Mouse (Mus musculus): ENCODE results near the gene Fabp7. TPM values are rescaled to one million over a fixed set of nuclear protein-coding genes. Genes with fewer than 3 reads are reported as not detected.
A peak's percentile ranks its signal among the peaks of the same experiment; 100 is the strongest.

Fabp7 gene
- polyA plus RNA-seq, 1 experiment from 2014 or later = 2.8 TPM

- Histone ChIP-seq H3K27me3 (replicated peaks; ENCODE audit: control insufficient read depth, insufficient read depth, low read length) (no peaks in the 10 kb centered on the region; the same call in 1 of the 2 replicates), H3K9ac (ENCODE audit: low read depth, low read length) (peak within 1 kb of the TSS; percentile 72), H3K4me2 (peak within 1 kb of the TSS; percentile 87), H3K4me3 (ENCODE audit: low read depth, low read length) (peak within 1 kb of the TSS; percentile 61), H3K9me3 (ENCODE audit: control insufficient read depth, low read length) (no peaks in the 10 kb centered on the region), H3K27ac (ENCODE audit: low read depth, low read length) (peak within 1 kb of the TSS; percentile 26; the same call in 1 of the 2 replicates), H3K36me3 (ENCODE audit: control insufficient read depth, insufficient read depth, low read length) (no peaks in the 10 kb centered on the region), H3K4me1 (replicated peaks; ENCODE audit: control insufficient read depth, insufficient read depth, low read length) (peaks cover 8% of the 10 kb centered on the region)
- ATAC-seq (replicated peaks; ENCODE audit: low FRiP score) (no peak), DNase-seq (ENCODE audit: low spot score) (no peak)
- WGBS = 77% methylated on average over 7 of the region's 7 CpGs
These were observed 9.3 kb downstream of the Fabp7 start, which contains the start of gene Smpdl3a for GRCm38 (mm10) chr10:57794018-57794417. Smpdl3a (plus strand) TSS chr10:57794335.

DNA sequence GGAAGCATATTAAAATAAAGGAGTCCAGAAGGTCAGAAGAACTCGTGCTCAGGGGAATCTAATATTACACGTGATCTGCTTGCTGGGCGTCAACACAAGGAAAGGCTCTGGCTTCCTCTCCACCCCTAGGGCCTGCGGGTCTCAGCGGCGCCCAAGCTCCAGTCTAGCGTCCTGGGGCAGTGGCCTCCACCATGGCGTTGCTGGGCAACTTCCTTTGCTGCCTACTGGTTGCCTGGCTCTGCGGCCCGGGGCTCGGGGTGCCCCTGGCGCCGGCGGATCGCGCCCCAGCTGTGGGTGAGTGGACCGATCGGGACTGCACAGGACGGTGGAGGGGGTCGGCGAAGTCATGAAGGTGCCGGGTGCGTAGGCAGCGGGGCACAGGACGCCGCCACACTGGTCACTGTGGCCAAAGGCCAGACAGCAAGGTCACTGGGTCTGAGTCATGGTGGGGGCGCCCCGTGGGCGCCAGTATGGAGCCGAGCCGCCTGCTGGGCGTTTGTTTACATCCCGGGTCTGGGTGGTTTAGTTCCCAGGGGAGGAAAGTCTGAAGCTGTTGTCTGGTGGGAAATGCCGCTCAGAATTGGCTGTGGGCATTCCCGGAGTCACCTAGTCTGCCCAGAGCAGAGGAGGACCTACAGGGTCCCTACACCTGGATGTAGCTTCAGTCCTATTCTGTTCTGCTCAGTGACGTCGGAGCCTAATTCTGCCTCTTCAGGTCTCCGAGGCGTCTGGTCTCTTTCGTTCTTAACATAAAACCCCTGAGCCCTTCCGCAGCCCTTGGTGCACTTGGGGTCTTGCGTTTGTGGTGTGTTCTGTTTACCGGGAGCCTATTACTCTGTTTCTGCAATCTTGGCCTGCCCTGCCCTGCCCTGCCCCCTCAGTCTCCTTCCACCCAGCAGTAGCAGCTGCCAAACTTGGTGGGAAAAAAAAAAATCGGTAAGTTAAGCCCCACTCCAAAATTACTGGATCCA lies 10.1 kb downstream of the Fabp7 start:
- H3K27ac ChIP-seq (ENCODE audit: low read depth, low read length) = peak overlapping the region; percentile 26; the same call in 1 of the 2 replicates
- WGBS = 2% methylated on average over 44 of the region's 44 CpGs
- H3K4me3 ChIP-seq (ENCODE audit: low read depth, low read length) = peak overlapping the region; percentile 61
- peak overlapping the region; percentile 72 for H3K9ac ChIP-seq (ENCODE audit: low read depth, low read length)
- peaks cover 8% of the 10 kb centered on the region for H3K4me1 ChIP-seq (replicated peaks; ENCODE audit: control insufficient read depth, insufficient read depth, low read length)
- H3K4me2 ChIP-seq = peak overlapping the region; percentile 87
- peak; percentile 60 for DNase-seq (ENCODE audit: low spot score)
- no peaks in the 10 kb centered on the region; the same call in 1 of the 2 replicates for H3K27me3 ChIP-seq (replicated peaks; ENCODE audit: control insufficient read depth, insufficient read depth, low read length)
- H3K9me3 ChIP-seq (ENCODE audit: control insufficient read depth, low read length) = no peaks in the 10 kb centered on the region
- peak; percentile 81 for ATAC-seq (replicated peaks; ENCODE audit: low FRiP score)
- no peaks in the 10 kb centered on the region for H3K36me3 ChIP-seq (ENCODE audit: control insufficient read depth, insufficient read depth, low read length)

DNA sequence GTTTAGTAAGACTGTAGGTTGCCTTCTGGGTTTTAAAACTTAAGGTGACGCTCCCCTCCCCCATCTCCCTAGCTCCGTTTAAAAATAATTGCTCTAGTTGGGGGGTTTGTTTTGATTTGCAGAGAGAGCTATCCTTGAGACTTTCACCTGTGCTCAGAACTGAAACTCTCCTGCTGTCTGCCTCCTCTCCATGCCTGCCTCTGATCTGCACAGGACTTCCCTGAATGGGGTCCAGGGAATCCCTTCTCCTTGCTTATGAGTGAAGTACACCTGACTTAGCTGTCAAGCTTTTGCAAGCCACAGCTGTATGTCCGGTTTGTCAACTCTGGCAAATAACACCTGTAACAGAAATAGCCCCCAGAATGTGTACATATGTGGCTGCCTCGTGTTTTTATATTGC lies 10.9 kb downstream of the Fabp7 start:
- peaks cover 8% of the 10 kb centered on the region for H3K4me1 ChIP-seq (replicated peaks; ENCODE audit: control insufficient read depth, insufficient read depth, low read length)
- no peak for DNase-seq (ENCODE audit: low spot score)
- H3K4me3 ChIP-seq (ENCODE audit: low read depth, low read length) = peak overlapping the region; percentile 61
- no peak for ATAC-seq (replicated peaks; ENCODE audit: low FRiP score)
- no peak overlapping the region for H3K27ac ChIP-seq (ENCODE audit: low read depth, low read length)
- H3K9me3 ChIP-seq (ENCODE audit: control insufficient read depth, low read length) = no peaks in the 10 kb centered on the region
- peak overlapping the region; percentile 72; the same call in 1 of the 2 replicates for H3K9ac ChIP-seq (ENCODE audit: low read depth, low read length)
- no peaks in the 10 kb centered on the region for H3K36me3 ChIP-seq (ENCODE audit: control insufficient read depth, insufficient read depth, low read length)
- peak overlapping the region; percentile 87 for H3K4me2 ChIP-seq
- no peaks in the 10 kb centered on the region; the same call in 1 of the 2 replicates for H3K27me3 ChIP-seq (replicated peaks; ENCODE audit: control insufficient read depth, insufficient read depth, low read length)
- WGBS = 44% methylated on average over 4 of the region's 4 CpGs

GRCm38 (mm10) chr10:57796057-57796456 lies 11.4 kb downstream of the Fabp7 start:
- ATAC-seq (replicated peaks; ENCODE audit: low FRiP score) (peak; percentile 48; the same call in 1 of the 2 replicates), DNase-seq (ENCODE audit: low spot score) (no peak)
- Histone ChIP-seq H3K4me1 (replicated peaks; ENCODE audit: control insufficient read depth, insufficient read depth, low read length) (peaks cover 8% of the 10 kb centered on the region), H3K9ac (ENCODE audit: low read depth, low read length) (no peak overlapping the region), H3K27ac (ENCODE audit: low read depth, low read length) (no peak overlapping the region), H3K4me3 (ENCODE audit: low read depth, low read length) (no peak overlapping the region), H3K36me3 (ENCODE audit: control insufficient read depth, insufficient read depth, low read length) (no peaks in the 10 kb centered on the region), H3K27me3 (replicated peaks; ENCODE audit: control insufficient read depth, insufficient read depth, low read length) (no peaks in the 10 kb centered on the region; the same call in 1 of the 2 replicates), H3K4me2 (peak overlapping the region; percentile 87), H3K9me3 (ENCODE audit: control insufficient read depth, low read length) (no peaks in the 10 kb centered on the region)
- 45% methylated on average over 4 of the region's 4 CpGs for WGBS

GRCm38 (mm10) chr10:57799486-57799885 lies 14.8 kb downstream of the Fabp7 start:
- Histone ChIP-seq H3K4me3 (ENCODE audit: low read depth, low read length) (no peak overlapping the region), H3K27me3 (replicated peaks; ENCODE audit: control insufficient read depth, insufficient read depth, low read length) (no peaks in the 10 kb centered on the region), H3K4me2 (no peak overlapping the region), H3K9me3 (ENCODE audit: control insufficient read depth, low read length) (no peaks in the 10 kb centered on the region), H3K4me1 (replicated peaks; ENCODE audit: control insufficient read depth, insufficient read depth, low read length) (peaks cover 8% of the 10 kb centered on the region), H3K9ac (ENCODE audit: low read depth, low read length) (no peak overlapping the region), H3K27ac (ENCODE audit: low read depth, low read length) (no peak overlapping the region), H3K36me3 (ENCODE audit: control insufficient read depth, insufficient read depth, low read length) (no peaks in the 10 kb centered on the region)
- 77% methylated on average over 1 of the region's 1 CpGs for WGBS
- ATAC-seq (replicated peaks; ENCODE audit: low FRiP score) (no peak), DNase-seq (ENCODE audit: low spot score) (no peak)

DNA sequence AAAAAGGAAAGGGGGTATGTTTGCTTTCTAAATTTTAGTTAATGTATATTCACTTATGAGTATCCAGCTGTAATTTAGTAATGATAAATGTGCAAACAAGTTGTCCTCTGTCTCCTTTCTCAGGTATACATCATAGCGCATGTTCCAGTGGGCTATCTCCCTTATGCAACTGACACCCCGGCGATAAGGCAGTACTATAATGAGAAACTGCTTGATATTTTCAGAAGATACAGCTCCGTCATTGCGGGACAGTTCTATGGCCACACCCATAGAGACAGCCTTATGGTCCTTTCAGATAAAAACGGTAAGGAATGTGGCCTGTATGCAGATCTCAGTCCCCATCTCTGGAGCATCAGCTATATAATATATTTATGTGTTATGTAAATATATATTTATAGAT lies 23.1 kb downstream of the Fabp7 start:
- Histone ChIP-seq H3K36me3 (ENCODE audit: control insufficient read depth, insufficient read depth, low read length) (no peaks in the 10 kb centered on the region), H3K27me3 (replicated peaks; ENCODE audit: control insufficient read depth, insufficient read depth, low read length) (no peaks in the 10 kb centered on the region), H3K4me3 (ENCODE audit: low read depth, low read length) (no peak overlapping the region), H3K9ac (ENCODE audit: low read depth, low read length) (no peak overlapping the region), H3K4me2 (no peak overlapping the region), H3K4me1 (replicated peaks; ENCODE audit: control insufficient read depth, insufficient read depth, low read length) (no peaks in the 10 kb centered on the region), H3K27ac (ENCODE audit: low read depth, low read length) (no peak overlapping the region), H3K9me3 (ENCODE audit: control insufficient read depth, low read length) (no peaks in the 10 kb centered on the region)
- WGBS = 59% methylated on average over 6 of the region's 6 CpGs
- no peak for DNase-seq (ENCODE audit: low spot score)
- ATAC-seq (replicated peaks; ENCODE audit: low FRiP score) = peak; percentile 97

DNA sequence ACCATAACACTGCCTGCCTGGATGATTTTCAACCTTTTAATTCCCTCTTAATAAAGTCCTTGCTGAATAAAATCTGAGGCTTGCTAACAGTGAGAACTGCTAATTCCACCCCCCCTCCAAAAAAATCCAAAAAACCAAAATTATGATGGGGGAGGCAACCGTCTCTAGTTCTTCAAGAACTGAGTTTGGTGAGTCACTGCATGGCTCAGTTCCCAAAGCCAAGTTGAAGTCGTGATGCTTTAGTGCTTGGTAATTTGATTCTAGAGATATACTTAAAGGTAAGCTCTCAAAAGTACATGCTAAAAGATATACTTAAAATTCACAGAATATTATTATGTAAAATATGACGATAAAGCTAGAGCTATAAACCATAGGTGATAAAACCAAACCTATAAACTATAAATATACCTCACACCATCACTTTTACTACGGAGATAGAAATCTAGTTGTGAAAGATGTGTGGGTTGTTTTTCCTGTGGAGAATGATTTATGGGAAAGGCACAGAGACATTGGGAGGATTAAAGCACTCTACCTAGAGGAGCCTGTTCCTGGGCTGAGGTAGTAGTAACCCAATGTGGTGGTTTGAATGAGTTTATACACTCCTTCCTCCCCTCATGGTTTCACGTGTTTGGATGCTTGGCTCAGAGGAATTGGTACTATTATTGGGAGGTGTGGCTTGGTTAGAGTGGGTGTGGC lies 27.6 kb downstream of the Fabp7 start:
- Histone ChIP-seq H3K4me1 (replicated peaks; ENCODE audit: control insufficient read depth, insufficient read depth, low read length) (no peaks in the 10 kb centered on the region), H3K27ac (ENCODE audit: low read depth, low read length) (no peak overlapping the region), H3K4me3 (ENCODE audit: low read depth, low read length) (no peak overlapping the region), H3K36me3 (ENCODE audit: control insufficient read depth, insufficient read depth, low read length) (no peaks in the 10 kb centered on the region), H3K9ac (ENCODE audit: low read depth, low read length) (no peak overlapping the region), H3K27me3 (replicated peaks; ENCODE audit: control insufficient read depth, insufficient read depth, low read length) (no peaks in the 10 kb centered on the region), H3K9me3 (ENCODE audit: control insufficient read depth, low read length) (no peaks in the 10 kb centered on the region), H3K4me2 (no peak overlapping the region)
- 77% methylated on average over 5 of the region's 5 CpGs for WGBS
- ATAC-seq (replicated peaks; ENCODE audit: low FRiP score) (no peak), DNase-seq (ENCODE audit: low spot score) (no peak)

DNA sequence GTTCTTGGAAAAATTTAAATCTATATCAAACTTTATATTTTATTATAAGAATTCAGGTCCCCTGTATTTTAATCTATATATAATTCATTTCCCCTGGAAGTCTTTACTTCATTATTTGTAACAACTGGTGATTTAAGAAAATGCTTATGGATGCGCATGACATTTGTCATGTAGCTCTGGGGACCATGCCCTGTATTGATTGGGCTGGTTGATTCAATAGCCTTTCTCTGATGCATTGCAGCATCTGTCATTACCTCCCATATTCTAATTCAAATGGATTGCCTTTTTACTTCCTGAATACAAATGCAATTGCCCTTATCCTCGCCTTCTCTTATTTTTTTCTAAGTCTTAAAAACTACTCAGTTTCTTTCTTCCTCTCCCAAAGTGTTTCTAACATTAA lies 29.6 kb downstream of the Fabp7 start:
- DNase-seq (ENCODE audit: low spot score) = no peak
- H3K4me1 ChIP-seq (replicated peaks; ENCODE audit: control insufficient read depth, insufficient read depth, low read length) = no peaks in the 10 kb centered on the region
- H3K27ac ChIP-seq (ENCODE audit: low read depth, low read length) = no peak overlapping the region
- no peak overlapping the region for H3K4me2 ChIP-seq
- no peak overlapping the region for H3K9ac ChIP-seq (ENCODE audit: low read depth, low read length)
- H3K9me3 ChIP-seq (ENCODE audit: control insufficient read depth, low read length) = no peaks in the 10 kb centered on the region
- 74% methylated on average over 2 of the region's 2 CpGs for WGBS
- no peaks in the 10 kb centered on the region for H3K27me3 ChIP-seq (replicated peaks; ENCODE audit: control insufficient read depth, insufficient read depth, low read length)
- ATAC-seq (replicated peaks; ENCODE audit: low FRiP score) = no peak
- H3K36me3 ChIP-seq (ENCODE audit: control insufficient read depth, insufficient read depth, low read length) = no peaks in the 10 kb centered on the region
- H3K4me3 ChIP-seq (ENCODE audit: low read depth, low read length) = no peak overlapping the region

All from liver, embryonic 11.5 days (tissue).